Mouse (Mus musculus) embryonic facial prominence, embryonic 15.5 days (tissue): ENCODE measurements around the gene Prnp. TPM values are rescaled to one million over a fixed set of nuclear protein-coding genes. Genes with fewer than 3 reads are reported as not detected.

Experiments used
- ATAC-seq: fragments of 200-750 bp; cut with Nextera tagmentation; 2 replicates; pipeline ENCODE4 v1.8.0; 2017; ENCODE audit warnings: low read depth, moderate TSS enrichment; ENCODE audit not compliant: insufficient number of reproducible peaks, low FRiP score, low TSS enrichment
- H3K27ac ChIP-seq: fragments of 300-500 bp; sonication (generic); replicated peaks from 2 replicates; pipeline ENCODE4 v1.5.1; 2015; ENCODE audit warnings: mild to moderate bottlenecking, inconsistent platforms
- H3K27me3 ChIP-seq: fragments of 300-500 bp; sonication (generic); 2 replicates; pipeline ENCODE4 v1.6.1; 2015; ENCODE audit warnings: inconsistent platforms
- H3K36me3 ChIP-seq: fragments of 300-500 bp; sonication (generic); 2 replicates; pipeline ENCODE4 v1.6.1; 2015; ENCODE audit warnings: mild to moderate bottlenecking, inconsistent platforms
- H3K4me1 ChIP-seq: fragments of 300-500 bp; sonication (generic); 2 replicates; pipeline ENCODE4 v1.6.1; 2015; ENCODE audit warnings: inconsistent platforms
- H3K4me2 ChIP-seq: fragments of 300-500 bp; sonication (generic); replicated peaks from 2 replicates; pipeline ENCODE4 v1.6.1; 2015; ENCODE audit warnings: mild to moderate bottlenecking, inconsistent platforms
- H3K4me3 ChIP-seq: fragments of 300-500 bp; sonication (generic); replicated peaks from 2 replicates; pipeline ENCODE4 v1.5.1; 2015; ENCODE audit warnings: mild to moderate bottlenecking, inconsistent platforms
- H3K9ac ChIP-seq: fragments of 300-500 bp; sonication (generic); 2 replicates; pipeline ENCODE4 v1.6.1; 2015; ENCODE audit warnings: inconsistent platforms
- H3K9me3 ChIP-seq: fragments of 300-500 bp; sonication (generic); replicated peaks from 2 replicates; pipeline ENCODE4 v1.6.1; 2016; ENCODE audit warnings: inconsistent platforms
- WGBS: fragments of 180-500 bp; shearing (Covaris S2); methylation state at CpG from one replicate; pipeline ENCODE4 v1.1.7; 2015; 5-methylcytosine and 5-hydroxymethylcytosine counted together
- polyA plus RNA-seq: library from polyadenylated mRNA; unstranded; fragments of >200 nt; fragmentation: Nextera tagmentation; extraction: Ambion mirVana; gene quantifications from 2 replicates; pipeline ENCODE4 v1.2.1, GENCODE M21; 2015

Prnp gene
- polyA plus RNA-seq, 1 experiment from 2014 or later: 85.8 TPM

- Histone ChIP-seq H3K4me3 (no peak overlapping the region), H3K36me3 (peaks cover 14% of the 10 kb centered on the region), H3K4me2 (no peak overlapping the region), H3K27me3 (no peaks in the 10 kb centered on the region), H3K9ac (no peak overlapping the region), H3K4me1 (peaks cover 4% of the 10 kb centered on the region; the same call in 1 of the 2 replicates), H3K9me3 (no peaks in the 10 kb centered on the region), H3K27ac (no peak overlapping the region)
- ATAC-seq: no peak
- WGBS: 97% methylated on average over 10 of the region's 10 CpGs
Measured at GRCm38 (mm10) chr2:131936410-131936809, 26.7 kb downstream of the Prnp start.

DNA sequence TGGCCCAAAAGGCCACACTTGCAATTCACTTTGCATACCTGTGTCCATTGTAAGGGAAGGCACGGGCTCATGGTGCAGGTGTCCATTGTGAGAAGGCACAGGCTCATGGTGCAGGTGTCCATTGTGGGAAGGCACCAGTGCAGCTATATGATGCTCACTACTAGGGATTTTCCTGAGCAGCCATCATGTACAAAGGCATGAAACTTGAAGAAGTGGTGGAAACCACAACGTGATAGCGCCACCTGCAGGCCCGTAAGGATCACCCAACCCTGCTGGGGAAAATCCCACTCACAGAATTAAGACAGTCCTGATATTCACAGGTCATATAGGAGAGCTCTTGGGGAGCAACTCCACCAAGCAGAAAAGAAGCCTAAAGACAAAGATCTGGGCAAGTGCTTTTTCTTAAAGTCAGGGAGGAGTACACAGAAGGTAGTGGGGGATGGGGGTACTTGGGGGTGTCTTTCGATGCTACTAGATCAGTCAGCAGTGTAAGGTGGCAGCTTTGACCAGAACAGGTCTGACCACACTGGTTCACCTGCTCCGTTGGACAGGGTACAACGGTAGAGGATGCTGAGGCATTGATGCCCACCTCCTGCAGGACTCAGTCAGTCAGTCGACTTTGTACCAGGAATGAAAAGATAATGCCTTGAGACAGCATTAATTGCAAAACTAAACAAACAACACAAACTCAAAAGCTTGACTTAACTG lies 29.8 kb downstream of the Prnp start:
- no peaks in the 10 kb centered on the region for H3K9me3 ChIP-seq
- H3K4me1 ChIP-seq: no peaks in the 10 kb centered on the region
- no peak overlapping the region for H3K4me3 ChIP-seq
- H3K9ac ChIP-seq: no peak overlapping the region
- 37% methylated on average over 8 of the region's 8 CpGs for WGBS
- no peak overlapping the region for H3K4me2 ChIP-seq
- H3K27me3 ChIP-seq: no peaks in the 10 kb centered on the region
- no peak for ATAC-seq
- H3K27ac ChIP-seq: no peak overlapping the region
- peaks cover 14% of the 10 kb centered on the region for H3K36me3 ChIP-seq

DNA sequence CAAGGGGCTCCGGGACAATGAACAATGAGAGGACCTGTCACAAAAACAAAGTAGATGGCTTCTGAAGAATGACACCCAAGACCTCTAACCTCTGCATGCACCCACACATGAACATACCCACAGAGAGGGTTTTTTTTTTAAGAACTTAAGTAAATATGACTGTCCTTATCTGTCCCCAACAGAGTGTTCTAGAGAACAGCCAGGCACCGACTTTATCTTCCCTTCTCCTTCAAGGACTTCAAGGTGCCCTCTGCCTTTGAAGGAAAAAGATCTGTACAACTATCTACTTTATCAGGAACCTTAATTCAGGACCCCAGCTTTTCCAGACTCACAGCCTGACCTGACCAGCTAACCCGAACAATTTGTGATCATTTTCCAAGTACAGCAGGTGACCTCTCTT lies 30.8 kb downstream of the Prnp start:
- WGBS: 85% methylated on average over 3 of the region's 3 CpGs
- peaks cover 14% of the 10 kb centered on the region for H3K36me3 ChIP-seq
- H3K4me3 ChIP-seq: no peak overlapping the region
- H3K4me1 ChIP-seq: no peaks in the 10 kb centered on the region
- H3K27me3 ChIP-seq: no peaks in the 10 kb centered on the region
- H3K9me3 ChIP-seq: no peaks in the 10 kb centered on the region
- no peak overlapping the region for H3K27ac ChIP-seq
- H3K9ac ChIP-seq: no peak overlapping the region
- ATAC-seq: no peak
- no peak overlapping the region for H3K4me2 ChIP-seq

DNA sequence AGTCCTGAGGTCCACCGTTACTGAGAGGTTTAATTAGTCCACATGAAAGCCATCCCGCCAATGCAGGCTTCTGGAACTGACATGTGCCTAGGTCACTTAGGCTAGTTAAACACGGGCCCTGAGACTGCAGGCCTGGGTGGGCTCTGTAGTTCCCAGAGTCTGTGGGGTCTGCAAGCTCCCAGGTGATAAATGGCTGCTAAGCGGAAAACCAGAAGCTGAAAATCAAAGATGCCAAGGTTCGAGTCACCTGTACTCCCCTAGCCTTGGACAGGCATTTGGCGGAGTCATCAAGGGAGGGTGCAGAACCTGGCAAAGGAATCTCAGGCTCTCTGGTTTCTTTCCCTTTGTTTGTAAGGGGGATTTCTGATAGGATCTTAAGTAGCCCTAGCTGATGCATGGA lies 31.8 kb downstream of the Prnp start:
- Histone ChIP-seq H3K9me3 (no peaks in the 10 kb centered on the region), H3K36me3 (peaks cover 13% of the 10 kb centered on the region), H3K27me3 (no peaks in the 10 kb centered on the region), H3K9ac (no peak overlapping the region), H3K4me3 (no peak overlapping the region), H3K4me2 (no peak overlapping the region), H3K27ac (no peak overlapping the region), H3K4me1 (no peaks in the 10 kb centered on the region)
- WGBS: 80% methylated on average over 6 of the region's 6 CpGs
- ATAC-seq: no peak

DNA sequence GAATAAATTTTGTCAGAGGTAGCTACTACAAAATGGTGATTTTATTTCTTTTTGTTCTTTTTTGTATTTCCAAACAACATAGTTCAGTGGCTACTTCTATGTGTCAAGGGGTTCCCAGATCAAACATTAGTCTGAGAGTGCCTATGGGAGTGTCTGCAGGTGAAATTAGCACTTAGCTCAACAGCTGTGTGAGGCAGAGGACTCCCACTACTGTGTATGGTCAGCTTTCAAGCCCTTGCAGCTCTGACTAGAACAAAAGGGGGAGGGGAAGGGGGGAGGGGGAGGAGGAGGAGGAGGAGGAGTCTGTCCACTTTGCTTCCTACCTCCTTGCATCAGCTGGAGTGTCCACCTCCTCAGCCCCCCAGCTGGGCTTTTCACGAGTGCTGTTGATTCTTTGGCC lies 34.6 kb downstream of the Prnp start:
- WGBS: 37% methylated on average over 1 of the region's 1 CpGs
- ATAC-seq: no peak
- no peak overlapping the region for H3K9ac ChIP-seq

DNA sequence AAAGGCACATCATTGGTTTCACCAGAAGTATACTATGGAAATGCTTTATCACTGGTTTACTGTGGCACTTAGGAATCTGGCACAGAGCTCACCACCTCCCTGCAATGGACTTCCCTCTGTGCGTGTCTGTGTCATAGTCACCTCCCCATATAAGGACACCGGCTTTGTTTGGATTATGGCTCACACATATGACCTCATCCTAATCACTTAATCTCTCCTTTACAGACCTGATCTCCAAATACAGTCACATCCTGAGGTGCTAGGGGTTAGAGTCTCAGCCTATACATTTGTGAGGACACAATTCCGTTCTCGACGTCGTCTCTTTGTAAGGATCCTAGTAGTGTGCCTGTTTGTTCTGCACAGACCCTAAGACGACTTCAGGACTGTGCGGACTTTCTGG lies 35.5 kb downstream of the Prnp start:
- Histone ChIP-seq H3K27me3 (no peaks in the 10 kb centered on the region), H3K27ac (no peak overlapping the region), H3K36me3 (no peaks in the 10 kb centered on the region), H3K4me2 (no peak overlapping the region), H3K4me1 (peaks cover 8% of the 10 kb centered on the region; the same call in 1 of the 2 replicates), H3K9me3 (no peaks in the 10 kb centered on the region), H3K9ac (no peak overlapping the region), H3K4me3 (no peak overlapping the region)
- ATAC-seq: no peak
- 76% methylated on average over 8 of the region's 8 CpGs for WGBS

More for the DNA sequence above, 34.6 kb downstream of the Prnp start:
- Histone ChIP-seq H3K4me1 (0 out of 2 replicates have a peak, but pooled peaks cover 5% of the 10 kb centered on the region), H3K27ac (no peak overlapping the region), H3K9me3 (no peaks in the 10 kb centered on the region), H3K27me3 (no peaks in the 10 kb centered on the region), H3K36me3 (no peaks in the 10 kb centered on the region), H3K4me3 (no peak overlapping the region), H3K4me2 (no peak overlapping the region)

- 76% methylated on average over 6 of the region's 6 CpGs for WGBS
- Histone ChIP-seq H3K4me2 (no peak overlapping the region), H3K9ac (no peak overlapping the region), H3K36me3 (no peaks in the 10 kb centered on the region), H3K4me1 (peaks cover 14% of the 10 kb centered on the region), H3K4me3 (no peak overlapping the region), H3K27ac (no peak overlapping the region), H3K27me3 (no peaks in the 10 kb centered on the region), H3K9me3 (no peaks in the 10 kb centered on the region)
- ATAC-seq: no peak
Measured at GRCm38 (mm10) chr2:131945765-131946164, 36.0 kb downstream of the Prnp start.

DNA sequence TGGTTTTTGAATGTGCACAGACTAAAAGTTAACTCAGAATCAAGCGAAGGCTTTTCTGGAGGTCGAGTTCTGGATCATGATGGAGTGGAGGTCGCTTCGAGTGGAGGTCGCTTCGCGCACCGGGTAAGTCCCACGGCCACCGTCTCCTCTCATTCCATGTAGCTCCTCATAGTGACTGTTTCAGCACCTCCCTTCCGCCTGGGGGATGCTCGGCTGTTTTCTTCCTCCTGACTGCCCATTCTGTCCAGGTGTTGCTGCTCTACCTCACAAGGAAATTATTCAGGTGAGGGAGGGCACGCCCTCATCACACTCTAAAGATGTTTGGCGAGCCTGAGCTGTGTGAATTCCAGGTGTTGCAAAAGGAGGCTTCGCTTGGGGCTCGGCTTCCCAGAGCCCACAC lies 36.6 kb downstream of the Prnp start:
- Histone ChIP-seq H3K27ac (no peak overlapping the region), H3K36me3 (no peaks in the 10 kb centered on the region), H3K4me1 (peaks cover 14% of the 10 kb centered on the region), H3K4me2 (no peak overlapping the region), H3K9me3 (no peaks in the 10 kb centered on the region), H3K4me3 (no peak overlapping the region), H3K9ac (no peak overlapping the region), H3K27me3 (no peaks in the 10 kb centered on the region; the same call in 1 of the 2 replicates)
- 84% methylated on average over 16 of the region's 16 CpGs for WGBS
- no peak for ATAC-seq

- H3K9me3 ChIP-seq: no peaks in the 10 kb centered on the region
- WGBS: 76% methylated on average over 3 of the region's 3 CpGs
- no peak overlapping the region for H3K9ac ChIP-seq
- H3K27me3 ChIP-seq: peaks cover 13% of the 10 kb centered on the region
- H3K4me2 ChIP-seq: no peak overlapping the region
- H3K36me3 ChIP-seq: no peaks in the 10 kb centered on the region
- H3K4me3 ChIP-seq: no peak overlapping the region
- no peak for ATAC-seq
- H3K4me1 ChIP-seq: peaks cover 18% of the 10 kb centered on the region
- no peak overlapping the region for H3K27ac ChIP-seq
Measured at GRCm38 (mm10) chr2:131948156-131948555, 38.4 kb downstream of the Prnp start.

GRCm38 (mm10) chr2:131948916-131949639 lies 39.4 kb downstream of the Prnp start:
- Histone ChIP-seq H3K4me1 (peaks cover 21% of the 10 kb centered on the region), H3K27me3 (peaks cover 22% of the 10 kb centered on the region), H3K27ac (0 out of 2 replicates have a peak overlapping the region, but pooled peaks have one; percentile 18), H3K4me2 (no peak overlapping the region), H3K9ac (no peak overlapping the region), H3K4me3 (no peak overlapping the region), H3K9me3 (no peaks in the 10 kb centered on the region), H3K36me3 (no peaks in the 10 kb centered on the region)
- WGBS: 53% methylated on average over 11 of the region's 11 CpGs
- ATAC-seq: no peak

DNA sequence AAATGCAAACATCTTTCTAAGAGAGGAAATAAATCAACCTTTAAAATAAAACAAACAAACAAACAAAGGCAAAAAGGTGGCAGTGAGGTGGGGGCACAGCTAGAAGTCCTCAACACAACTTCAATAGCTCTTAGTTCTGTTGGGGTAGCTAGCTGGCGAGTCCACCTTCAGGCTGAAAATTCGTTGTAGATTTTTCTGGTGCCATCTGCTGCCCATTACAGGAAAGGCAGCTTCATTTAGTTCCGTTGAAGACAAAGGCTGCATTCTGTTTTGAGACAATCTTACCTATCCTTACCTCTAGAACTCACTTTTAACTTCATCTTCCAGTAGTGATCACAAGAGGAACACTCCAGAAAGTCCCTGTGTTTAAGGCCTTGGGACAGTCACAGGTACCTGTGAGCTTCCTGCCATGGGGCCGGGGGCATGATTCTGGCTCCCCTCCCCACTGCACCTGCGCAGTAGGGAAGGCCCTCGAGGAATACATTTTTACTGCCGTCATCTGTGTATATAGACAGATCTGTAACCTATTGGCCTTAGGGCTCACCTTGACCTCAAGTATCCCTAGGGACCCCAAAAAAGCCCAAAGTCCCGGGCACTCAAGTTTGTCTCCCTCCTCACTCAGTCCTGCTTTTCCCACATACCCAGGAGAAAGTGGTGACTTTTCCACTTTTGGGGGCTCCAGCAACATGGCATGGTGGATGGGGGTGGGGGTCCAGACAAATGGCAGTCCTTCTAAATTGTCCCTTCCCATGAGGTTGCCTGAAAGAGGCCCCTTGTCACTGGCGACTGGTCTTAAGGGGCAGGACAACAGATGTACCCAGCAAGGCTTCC lies 40.3 kb downstream of the Prnp start:
- no peaks in the 10 kb centered on the region for H3K9me3 ChIP-seq
- no peaks in the 10 kb centered on the region for H3K36me3 ChIP-seq
- no peak overlapping the region for H3K27ac ChIP-seq
- 38% methylated on average over 9 of the region's 9 CpGs for WGBS
- no peak overlapping the region for H3K4me2 ChIP-seq
- H3K4me3 ChIP-seq: no peak overlapping the region
- H3K27me3 ChIP-seq: peaks cover 29% of the 10 kb centered on the region
- no peak for ATAC-seq
- H3K9ac ChIP-seq: no peak overlapping the region
- H3K4me1 ChIP-seq: peaks cover 21% of the 10 kb centered on the region
